Mouse (Mus musculus) lung, postnatal 0 days (tissue): Measurements from ENCODE around the gene Gria3. TPM values are rescaled to one million over a fixed set of nuclear protein-coding genes. Genes with fewer than 3 reads are reported as not detected.

Source experiments
- ATAC-seq: fragments of 200-750 bp; cut with Nextera tagmentation; 2 replicates; pipeline ENCODE4 v1.8.0; 2017; ENCODE audit warnings: moderate library complexity
- DNase-seq: peaks from one replicate; pipeline ENCODE4 v3.0.0-alpha.2; 2016; ENCODE audit warnings: low spot score
- H3K27ac ChIP-seq: fragments of 300-500 bp; sonication (generic); 2 replicates; pipeline ENCODE4 v1.5.1; 2014; ENCODE audit warnings: antibody characterized with exemption, mild to moderate bottlenecking, low read length, mixed read lengths
- H3K27me3 ChIP-seq: fragments of 300-500 bp; sonication (generic); replicated peaks from 2 replicates; pipeline ENCODE4 v1.6.1; 2014; ENCODE audit warnings: low read length, mixed read lengths; ENCODE audit not compliant: insufficient read depth
- H3K36me3 ChIP-seq: fragments of 300-500 bp; sonication (generic); 2 replicates; pipeline ENCODE4 v1.6.1; 2014; ENCODE audit warnings: low read length, mixed read lengths; ENCODE audit not compliant: insufficient read depth
- H3K4me1 ChIP-seq: fragments of 300-500 bp; sonication (generic); 2 replicates; pipeline ENCODE4 v1.6.1; 2014; ENCODE audit warnings: antibody characterized with exemption, low read depth, low read length, mixed read lengths; ENCODE audit not compliant: insufficient read depth
- H3K4me2 ChIP-seq: fragments of 300-500 bp; sonication (generic); replicated peaks from 2 replicates; pipeline ENCODE4 v1.6.1; 2014; ENCODE audit warnings: low read depth, mild to moderate bottlenecking, low read length, moderate library complexity, mixed read lengths
- H3K4me3 ChIP-seq: fragments of 300-500 bp; sonication (generic); 2 replicates; pipeline ENCODE4 v1.5.1; 2014; ENCODE audit warnings: low read depth, low read length
- H3K9ac ChIP-seq: fragments of 300-500 bp; sonication (generic); replicated peaks from 2 replicates; pipeline ENCODE4 v1.6.1; 2014; ENCODE audit warnings: low read depth, mild to moderate bottlenecking
- H3K9me3 ChIP-seq: fragments of 300-500 bp; sonication (generic); 2 replicates; pipeline ENCODE4 v1.6.1; 2016; ENCODE audit warnings: low read length, mixed read lengths
- CTCF ChIP-seq: IDR thresholded peaks from 2 replicates; pipeline ENCODE4 v1.5.1; 2016; ENCODE audit warnings: antibody characterized with exemption, mild to moderate bottlenecking
- EP300 ChIP-seq: IDR thresholded peaks from 2 replicates; pipeline ENCODE4 v1.6.1; 2016; ENCODE audit warnings: antibody characterized with exemption, mild to moderate bottlenecking, control low read depth
- WGBS: fragments of 180-500 bp; shearing (Covaris S2); extraction: QIAGEN DNeasy Blood & Tissue Kit; methylation state at CpG from one replicate; pipeline ENCODE4 v1.1.7; 2014; 5-methylcytosine and 5-hydroxymethylcytosine counted together
- polyA plus RNA-seq: library from polyadenylated mRNA; unstranded; fragments of >200 nt; fragmentation: Nextera tagmentation; extraction: Ambion mirVana; gene quantifications from 2 replicates; pipeline ENCODE4 v1.2.1, GENCODE M21; 2015

Gria3 gene
- polyA plus RNA-seq, 1 experiment from 2014 or later: 3.9 TPM

GRCm38 (mm10) chrX:41535886-41536285 lies 135.2 kb downstream of the Gria3 start:
- DNase-seq: no peak
- no peaks in the 10 kb centered on the region for H3K4me1 ChIP-seq
- H3K36me3 ChIP-seq: no peaks in the 10 kb centered on the region
- no peaks in the 10 kb centered on the region for H3K27me3 ChIP-seq
- 44% methylated on average over 2 of the region's 2 CpGs for WGBS
- H3K9me3 ChIP-seq: no peaks in the 10 kb centered on the region
- TF ChIP-seq EP300: no peak
- TF ChIP-seq CTCF: no peak
- H3K4me3 ChIP-seq: no peak overlapping the region
- H3K27ac ChIP-seq: no peak overlapping the region
- no peak for ATAC-seq
- H3K4me2 ChIP-seq: no peak overlapping the region
- H3K9ac ChIP-seq: no peak overlapping the region

- no peak for ATAC-seq
- WGBS: 53% methylated on average over 6 of the region's 6 CpGs
Measured at GRCm38 (mm10) chrX:41562296-41563060, 161.8 kb downstream of the Gria3 start.

GRCm38 (mm10) chrX:41564898-41565297 lies 164.2 kb downstream of the Gria3 start:
- ATAC-seq (no peak), DNase-seq (no peak)
- no peak overlapping the region for H3K9ac ChIP-seq
- no peak overlapping the region for H3K27ac ChIP-seq
- H3K9me3 ChIP-seq: no peaks in the 10 kb centered on the region
- no peaks in the 10 kb centered on the region for H3K4me1 ChIP-seq
- 62% methylated on average over 2 of the region's 2 CpGs for WGBS
- no peaks in the 10 kb centered on the region for H3K36me3 ChIP-seq
- TF ChIP-seq EP300 (no peak), CTCF (no peak)
- H3K4me3 ChIP-seq: no peak overlapping the region
- no peaks in the 10 kb centered on the region for H3K27me3 ChIP-seq
- H3K4me2 ChIP-seq: no peak overlapping the region

More at GRCm38 (mm10) chrX:41562296-41563060, 161.8 kb downstream of the Gria3 start:
- no peaks in the 10 kb centered on the region for H3K4me1 ChIP-seq
- no peaks in the 10 kb centered on the region for H3K36me3 ChIP-seq
- H3K9me3 ChIP-seq: no peaks in the 10 kb centered on the region
- H3K27ac ChIP-seq: no peak overlapping the region
- TF ChIP-seq EP300 (no peak), CTCF (no peak)
- H3K9ac ChIP-seq: no peak overlapping the region
- no peak overlapping the region for H3K4me3 ChIP-seq
- no peak overlapping the region for H3K4me2 ChIP-seq
- DNase-seq: no peak
- H3K27me3 ChIP-seq: no peaks in the 10 kb centered on the region

- H3K27ac ChIP-seq: no peak overlapping the region
- H3K9me3 ChIP-seq: no peaks in the 10 kb centered on the region
- no peak overlapping the region for H3K4me3 ChIP-seq
- H3K27me3 ChIP-seq: no peaks in the 10 kb centered on the region
- H3K36me3 ChIP-seq: no peaks in the 10 kb centered on the region
- DNase-seq (no peak), ATAC-seq (no peak)
- 44% methylated on average over 1 of the region's 1 CpGs for WGBS
- H3K9ac ChIP-seq: no peak overlapping the region
- no peak for TF ChIP-seq EP300
- no peak for TF ChIP-seq CTCF
- H3K4me2 ChIP-seq: no peak overlapping the region
- no peaks in the 10 kb centered on the region for H3K4me1 ChIP-seq
Measured at GRCm38 (mm10) chrX:41573079-41573478, 172.4 kb downstream of the Gria3 start.

GRCm38 (mm10) chrX:41578797-41579196 lies 178.1 kb downstream of the Gria3 start:
- DNase-seq (peak; percentile 8), ATAC-seq (no peak)
- no peak for TF ChIP-seq EP300
- TF ChIP-seq CTCF: no peak
- Histone ChIP-seq H3K4me1 (no peaks in the 10 kb centered on the region), H3K4me2 (no peak overlapping the region), H3K9me3 (no peaks in the 10 kb centered on the region), H3K4me3 (no peak overlapping the region), H3K9ac (no peak overlapping the region), H3K27ac (no peak overlapping the region), H3K27me3 (no peaks in the 10 kb centered on the region), H3K36me3 (no peaks in the 10 kb centered on the region)
- WGBS: 41% methylated on average over 5 of the region's 5 CpGs

- 98% methylated on average over 3 of the region's 3 CpGs for WGBS
- Histone ChIP-seq H3K4me2 (no peak overlapping the region), H3K4me3 (no peak overlapping the region), H3K9ac (no peak overlapping the region), H3K9me3 (no peaks in the 10 kb centered on the region), H3K36me3 (no peaks in the 10 kb centered on the region), H3K27ac (no peak overlapping the region), H3K27me3 (no peaks in the 10 kb centered on the region), H3K4me1 (no peaks in the 10 kb centered on the region)
- TF ChIP-seq CTCF: no peak
- no peak for TF ChIP-seq EP300
- no peak for ATAC-seq
- no peak for DNase-seq
Measured at GRCm38 (mm10) chrX:41587692-41588091, 187.0 kb downstream of the Gria3 start.
